Mouse (Mus musculus): Measurements from ENCODE around the gene Themis2. TPM values are rescaled to one million over a fixed set of nuclear protein-coding genes. Genes with fewer than 3 reads are reported as not detected.
"Not testable (repeated sequence)": the region's sequence is repeated elsewhere in the genome, so short reads cannot be mapped to it uniquely, and the experiment has no call there.

Gene Themis2
- polyA plus RNA-seq, 1 experiment = 0.25 TPM

DNA sequence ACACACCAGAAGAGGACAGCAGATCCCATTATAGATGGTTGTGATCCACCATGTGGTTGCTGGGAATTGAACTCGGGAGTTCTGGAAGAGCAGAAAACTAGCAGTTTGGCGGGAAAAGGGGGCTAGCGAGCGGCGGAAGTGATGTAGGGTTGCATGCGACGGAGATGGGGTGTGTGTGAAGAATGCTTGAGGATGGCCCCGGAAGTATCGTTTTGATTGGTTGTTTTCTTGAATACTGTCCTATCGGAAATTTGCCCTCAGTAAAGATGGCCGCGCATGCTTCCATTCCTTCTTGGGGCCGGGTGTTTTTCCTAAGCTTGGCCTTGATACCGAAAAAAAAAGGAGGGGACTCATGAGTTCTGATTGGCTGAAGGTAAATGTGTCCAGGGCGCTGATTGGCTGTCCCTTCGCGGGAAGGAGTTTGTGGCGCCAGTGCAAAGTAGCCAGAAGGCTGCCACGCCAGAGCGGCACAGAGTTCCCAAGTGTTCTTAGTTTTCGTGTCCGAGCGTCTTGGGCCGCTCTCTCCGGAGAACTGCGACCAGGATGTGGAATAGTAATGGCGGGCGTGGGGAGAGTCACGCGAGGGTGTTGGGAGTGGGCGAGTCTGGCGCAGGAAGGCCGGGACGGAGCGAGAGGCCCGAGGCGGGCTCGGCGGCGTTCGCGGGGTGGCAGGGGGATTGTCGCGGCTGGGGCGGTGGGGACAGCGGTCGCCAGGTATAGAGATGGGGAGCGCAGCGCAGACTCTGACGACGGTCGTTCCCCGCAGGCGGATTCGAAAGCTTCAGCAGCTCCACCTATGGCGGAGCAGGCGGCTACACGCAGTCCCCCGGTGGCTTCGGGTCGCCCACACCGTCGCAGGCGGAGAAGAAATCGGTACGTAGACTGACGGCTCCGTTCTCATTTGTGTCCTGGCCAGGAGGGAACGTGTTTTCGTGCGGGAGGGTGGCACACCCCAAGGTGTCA lies 28.0 kb downstream of the Themis2 start, which contains the start of gene Rpa2:
Gene Rpa2 (plus strand): TSS at position 419 of the 963 bp plus-strand sequence.
- peak within 1 kb of the TSS; percentile 92 for H3K27ac ChIP-seq (ENCODE audit: control insufficient read depth, insufficient read depth, low read depth, low read length)
- peaks cover 4% of the 10 kb centered on the region for H3K36me3 ChIP-seq (ENCODE audit: control insufficient read depth, insufficient read depth, low read length)

GRCm38 (mm10) chr4:132763125-132763524 lies 33.1 kb downstream of the Themis2 start:
- not testable (repeated sequence) for H3K4me3 ChIP-seq (ENCODE audit: control insufficient read depth, low read depth, low read length); H3K36me3 ChIP-seq (ENCODE audit: control insufficient read depth, insufficient read depth, low read length); H3K4me1 ChIP-seq (ENCODE audit: control insufficient read depth, insufficient read depth, low read length); H3K27me3 ChIP-seq (ENCODE audit: control insufficient read depth, insufficient read depth, low read length); H3K27ac ChIP-seq (ENCODE audit: control insufficient read depth, insufficient read depth, low read depth, low read length)

More for the DNA sequence above, 28.0 kb downstream of the Themis2 start, which contains the start of gene Rpa2:
- H3K4me3 ChIP-seq (ENCODE audit: control insufficient read depth, low read depth, low read length) = peak within 1 kb of the TSS; percentile 100
- peaks cover 2% of the 10 kb centered on the region for H3K4me1 ChIP-seq (ENCODE audit: control insufficient read depth, insufficient read depth, low read length)
- TF ChIP-seq POLR2A (IDR thresholded peaks at IDR 0.05; ENCODE audit: control insufficient read depth, low read depth, low read length) = peak; percentile 47; the same call in 1 of the 2 replicates
- no peak for TF ChIP-seq CTCF (IDR thresholded peaks at IDR 0.05; ENCODE audit: control insufficient read depth, insufficient read depth, insufficient replicate concordance, low read depth, low read length)
- H3K27me3 ChIP-seq (ENCODE audit: control insufficient read depth, insufficient read depth, low read length) = no peaks in the 10 kb centered on the region

DNA sequence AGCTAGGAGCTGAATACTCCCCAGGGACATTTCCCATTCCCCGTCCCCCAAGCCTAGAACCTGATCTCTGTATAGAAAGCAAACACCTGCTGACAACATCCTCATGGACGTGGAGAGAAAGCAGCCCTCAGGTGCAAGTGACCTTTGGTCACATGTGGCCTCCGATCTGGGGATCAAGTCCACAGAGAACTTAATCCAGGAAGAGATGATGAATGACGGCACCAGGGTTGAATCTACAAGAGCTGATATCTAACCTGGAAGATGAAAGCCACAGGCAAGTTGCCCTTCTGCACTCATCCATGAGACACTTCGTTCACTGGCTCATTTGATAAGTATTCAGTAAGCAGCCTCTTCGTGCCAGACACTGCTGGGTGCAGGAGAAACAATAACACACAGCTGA lies 33.6 kb downstream of the Themis2 start:
- no peak for TF ChIP-seq CTCF (IDR thresholded peaks at IDR 0.05; ENCODE audit: control insufficient read depth, insufficient read depth, insufficient replicate concordance, low read depth, low read length)
- no peak for TF ChIP-seq POLR2A (IDR thresholded peaks at IDR 0.05; ENCODE audit: control insufficient read depth, low read depth, low read length)
- Histone ChIP-seq H3K27ac (ENCODE audit: control insufficient read depth, insufficient read depth, low read depth, low read length) (no peak overlapping the region), H3K36me3 (ENCODE audit: control insufficient read depth, insufficient read depth, low read length) (no peaks in the 10 kb centered on the region), H3K4me3 (ENCODE audit: control insufficient read depth, low read depth, low read length) (no peak overlapping the region), H3K27me3 (ENCODE audit: control insufficient read depth, insufficient read depth, low read length) (no peaks in the 10 kb centered on the region), H3K4me1 (ENCODE audit: control insufficient read depth, insufficient read depth, low read length) (no peaks in the 10 kb centered on the region)

GRCm38 (mm10) chr4:132760296-132760695 lies 35.9 kb downstream of the Themis2 start:
- TF ChIP-seq CTCF (IDR thresholded peaks at IDR 0.05; ENCODE audit: control insufficient read depth, insufficient read depth, insufficient replicate concordance, low read depth, low read length) (no peak), POLR2A (IDR thresholded peaks at IDR 0.05; ENCODE audit: control insufficient read depth, low read depth, low read length) (no peak)
- Histone ChIP-seq H3K27me3 (ENCODE audit: control insufficient read depth, insufficient read depth, low read length) (no peaks in the 10 kb centered on the region), H3K4me3 (ENCODE audit: control insufficient read depth, low read depth, low read length) (no peak overlapping the region), H3K36me3 (ENCODE audit: control insufficient read depth, insufficient read depth, low read length) (no peaks in the 10 kb centered on the region), H3K27ac (ENCODE audit: control insufficient read depth, insufficient read depth, low read depth, low read length) (no peak overlapping the region), H3K4me1 (ENCODE audit: control insufficient read depth, insufficient read depth, low read length) (peaks cover 2% of the 10 kb centered on the region)

GRCm38 (mm10) chr4:132757633-132758351 lies 38.4 kb downstream of the Themis2 start:
- Histone ChIP-seq H3K27me3 (ENCODE audit: control insufficient read depth, insufficient read depth, low read length) (no peaks in the 10 kb centered on the region), H3K27ac (ENCODE audit: control insufficient read depth, insufficient read depth, low read depth, low read length) (no peak overlapping the region), H3K4me1 (ENCODE audit: control insufficient read depth, insufficient read depth, low read length) (peaks cover 2% of the 10 kb centered on the region), H3K4me3 (ENCODE audit: control insufficient read depth, low read depth, low read length) (no peak overlapping the region), H3K36me3 (ENCODE audit: control insufficient read depth, insufficient read depth, low read length) (no peaks in the 10 kb centered on the region)
- TF ChIP-seq POLR2A (IDR thresholded peaks at IDR 0.05; ENCODE audit: control insufficient read depth, low read depth, low read length) (no peak), CTCF (IDR thresholded peaks at IDR 0.05; ENCODE audit: control insufficient read depth, insufficient read depth, insufficient replicate concordance, low read depth, low read length) (no peak)

DNA sequence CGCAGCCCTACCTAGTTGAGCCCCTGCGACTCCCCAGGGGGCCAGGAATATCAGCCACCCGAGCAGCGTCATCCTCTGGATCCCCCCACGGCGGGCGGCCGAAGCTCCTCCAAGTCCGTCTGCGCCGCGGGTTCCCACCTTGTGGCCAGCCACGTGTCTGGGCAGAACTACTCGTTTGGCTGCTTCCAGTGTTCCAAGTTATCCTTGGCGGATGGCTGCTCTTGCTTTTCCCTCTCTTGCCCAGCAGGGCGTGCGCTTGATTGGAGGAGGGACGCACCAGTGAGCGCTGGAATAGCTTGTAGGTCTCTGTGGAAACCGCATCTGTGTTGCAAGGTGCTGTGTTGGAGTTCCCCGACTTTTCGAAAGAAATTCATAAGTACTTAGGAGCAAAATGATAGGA lies 39.2 kb downstream of the Themis2 start, which contains the start of gene Smpdl3b:
Gene Smpdl3b (minus strand): TSS at position 279 of the 400 bp plus-strand sequence.
- peak; percentile 54; the same call in 1 of the 2 replicates for TF ChIP-seq CTCF (IDR thresholded peaks at IDR 0.05; ENCODE audit: control insufficient read depth, insufficient read depth, insufficient replicate concordance, low read depth, low read length)
- TF ChIP-seq POLR2A (IDR thresholded peaks at IDR 0.05; ENCODE audit: control insufficient read depth, low read depth, low read length) = no peak
- Histone ChIP-seq H3K4me3 (ENCODE audit: control insufficient read depth, low read depth, low read length) (peak within 1 kb of the TSS; percentile 78), H3K27ac (ENCODE audit: control insufficient read depth, insufficient read depth, low read depth, low read length) (no peak within 1 kb of the TSS), H3K36me3 (ENCODE audit: control insufficient read depth, insufficient read depth, low read length) (no peaks in the 10 kb centered on the region), H3K4me1 (ENCODE audit: control insufficient read depth, insufficient read depth, low read length) (peaks cover 2% of the 10 kb centered on the region), H3K27me3 (ENCODE audit: control insufficient read depth, insufficient read depth, low read length) (no peaks in the 10 kb centered on the region)

DNA sequence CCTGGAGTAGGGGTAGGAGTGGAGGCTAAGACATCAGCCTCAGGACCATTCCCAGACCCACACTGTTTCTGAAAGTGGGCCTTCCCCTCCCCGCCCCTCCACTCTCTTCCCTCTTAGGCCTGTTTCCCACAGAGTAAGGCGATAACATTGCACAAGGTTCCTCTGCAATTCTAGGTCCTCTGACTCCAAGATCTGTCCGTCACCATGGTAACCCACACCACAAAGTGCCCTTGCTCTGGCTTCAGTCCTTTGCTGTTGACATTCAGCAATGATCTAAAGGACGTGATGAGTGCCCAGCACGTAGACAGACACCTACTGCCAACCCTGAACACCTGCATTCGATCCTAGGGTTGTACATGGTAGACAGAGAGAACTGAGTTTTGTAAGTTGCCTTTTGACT lies 43.2 kb downstream of the Themis2 start:
- Histone ChIP-seq H3K4me3 (ENCODE audit: control insufficient read depth, low read depth, low read length) (no peak overlapping the region), H3K36me3 (ENCODE audit: control insufficient read depth, insufficient read depth, low read length) (no peaks in the 10 kb centered on the region), H3K27me3 (ENCODE audit: control insufficient read depth, insufficient read depth, low read length) (no peaks in the 10 kb centered on the region), H3K4me1 (ENCODE audit: control insufficient read depth, insufficient read depth, low read length) (peaks cover 2% of the 10 kb centered on the region), H3K27ac (ENCODE audit: control insufficient read depth, insufficient read depth, low read depth, low read length) (no peak overlapping the region)
- no peak for TF ChIP-seq POLR2A (IDR thresholded peaks at IDR 0.05; ENCODE audit: control insufficient read depth, low read depth, low read length)
- no peak for TF ChIP-seq CTCF (IDR thresholded peaks at IDR 0.05; ENCODE audit: control insufficient read depth, insufficient read depth, insufficient replicate concordance, low read depth, low read length)
